Mouse (Mus musculus) bone marrow macrophage, adult 2 months (primary cell): ENCODE data around the gene Cd300c.

Experiments used
- CTCF ChIP-seq: IDR thresholded peaks from 2 replicates; pipeline ENCODE4 v1.5.1; 2012; ENCODE audit warnings: low read depth, mild to moderate bottlenecking, low read length, moderate library complexity
- POLR2A ChIP-seq: IDR thresholded peaks from 2 replicates; pipeline ENCODE4 v1.6.1; 2012; ENCODE audit warnings: mild to moderate bottlenecking, low read depth, low read length, borderline replicate concordance

- TF ChIP-seq CTCF, result no peak
- no peak for TF ChIP-seq POLR2A
These were observed 35.4 kb downstream of the Cd300c start for GRCm38 (mm10) chr11:114933591-114933990.
